Mouse (Mus musculus): ENCODE results near the gene Ddx42.
A peak's percentile ranks its signal among the peaks of the same experiment; 100 is the strongest.
"Not testable (repeated sequence)": the region's sequence is repeated elsewhere in the genome, so short reads cannot be mapped to it uniquely, and the experiment has no call there.

Ddx42 gene

DNA sequence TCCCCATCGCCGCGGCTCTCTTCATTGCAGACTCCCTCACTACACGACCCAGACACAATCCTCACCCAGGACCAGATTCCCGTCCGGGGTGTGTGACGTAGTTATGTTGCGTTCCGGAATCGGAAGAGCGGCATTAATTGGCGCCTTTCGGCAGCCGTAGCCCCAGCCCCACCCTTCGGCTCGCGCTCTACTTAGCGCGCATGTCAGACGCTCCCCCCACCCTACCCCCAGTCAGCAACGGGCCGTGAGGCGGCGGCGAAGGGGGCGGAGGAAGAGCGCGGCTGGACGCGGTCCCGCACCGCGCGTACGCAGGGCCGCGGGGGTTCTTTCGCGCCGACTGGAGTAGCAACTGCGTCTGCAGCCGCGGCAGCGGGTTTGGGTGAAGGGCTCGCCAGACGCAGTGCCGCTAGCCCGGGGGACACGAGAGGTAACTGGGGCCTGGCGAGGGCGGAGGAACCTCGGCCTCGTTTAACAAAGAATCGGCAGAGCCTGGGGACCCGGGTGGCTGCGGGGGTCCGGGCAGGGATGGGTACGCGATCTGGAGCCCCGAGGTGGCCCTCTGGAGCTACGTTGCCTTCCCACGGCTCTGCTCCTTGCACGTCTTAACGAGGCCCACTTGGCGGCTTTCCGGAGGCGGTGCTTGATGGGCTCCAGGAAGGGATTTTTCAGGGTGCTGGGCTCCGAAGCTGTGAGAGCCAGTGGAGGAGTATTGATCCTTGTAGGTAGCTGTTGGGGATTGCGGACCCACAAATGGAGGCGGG is at the start of gene Ddx42:
TSS of gene Ddx42 (plus strand) at position 197 of the 761 bp plus-strand sequence.
- DNase-seq (ENCODE audit: low spot score), result peak; percentile 78

GRCm38 (mm10) chr11:106167435-106167834 is 49.3 kb upstream of the Ddx42 start:
- no peak for DNase-seq (ENCODE audit: low spot score)

GRCm38 (mm10) chr11:106170807-106171206 is 45.9 kb upstream of the Ddx42 start:
- no peak for DNase-seq (ENCODE audit: low spot score)

- DNase-seq (ENCODE audit: low spot score), result no peak
These were observed 43.5 kb upstream of the Ddx42 start for GRCm38 (mm10) chr11:106173228-106173627.

GRCm38 (mm10) chr11:106174372-106174771 is 42.4 kb upstream of the Ddx42 start:
- DNase-seq (ENCODE audit: low spot score), result no peak

GRCm38 (mm10) chr11:106175081-106175480 is 41.6 kb upstream of the Ddx42 start:
- no peak for DNase-seq (ENCODE audit: low spot score)

- DNase-seq (ENCODE audit: low spot score), result no peak
These were observed 40.4 kb upstream of the Ddx42 start for GRCm38 (mm10) chr11:106176372-106176771.

DNA sequence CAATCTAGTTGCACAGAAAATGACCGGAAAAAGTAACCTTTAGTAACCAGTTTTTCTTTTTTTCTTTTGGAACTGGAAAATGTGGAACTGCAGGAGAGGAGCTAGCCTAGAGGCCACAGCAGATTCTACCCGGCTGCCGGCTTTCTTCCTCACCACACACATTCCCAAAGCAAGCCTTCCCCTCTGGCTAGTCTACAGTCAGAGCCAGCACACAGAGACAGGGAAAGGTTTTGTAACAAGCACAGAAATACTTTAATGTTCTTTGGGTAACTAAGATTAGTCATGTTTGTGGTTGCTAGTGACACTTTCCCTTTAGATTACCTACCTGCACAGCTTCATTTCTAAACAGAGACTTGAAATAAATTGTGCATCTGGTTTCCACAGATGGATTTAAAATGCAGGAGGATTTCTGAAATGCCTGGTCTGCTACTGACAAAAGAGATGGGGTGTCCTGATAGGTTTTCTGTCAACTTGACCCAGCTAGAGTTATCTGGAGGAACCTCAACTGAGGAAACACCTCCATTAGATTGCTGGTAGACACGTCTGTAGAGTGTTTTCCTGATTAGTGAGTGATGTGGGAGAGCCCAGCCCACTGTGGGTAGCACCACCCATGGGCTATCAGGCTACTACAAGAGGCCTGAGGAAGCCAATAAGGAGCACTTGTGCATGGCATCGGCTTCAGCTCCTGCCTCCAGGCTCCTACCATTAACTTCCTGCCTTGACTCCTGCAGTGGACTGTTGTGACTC is 38.5 kb upstream of the Ddx42 start:
- DNase-seq (ENCODE audit: low spot score), result no peak

DNA sequence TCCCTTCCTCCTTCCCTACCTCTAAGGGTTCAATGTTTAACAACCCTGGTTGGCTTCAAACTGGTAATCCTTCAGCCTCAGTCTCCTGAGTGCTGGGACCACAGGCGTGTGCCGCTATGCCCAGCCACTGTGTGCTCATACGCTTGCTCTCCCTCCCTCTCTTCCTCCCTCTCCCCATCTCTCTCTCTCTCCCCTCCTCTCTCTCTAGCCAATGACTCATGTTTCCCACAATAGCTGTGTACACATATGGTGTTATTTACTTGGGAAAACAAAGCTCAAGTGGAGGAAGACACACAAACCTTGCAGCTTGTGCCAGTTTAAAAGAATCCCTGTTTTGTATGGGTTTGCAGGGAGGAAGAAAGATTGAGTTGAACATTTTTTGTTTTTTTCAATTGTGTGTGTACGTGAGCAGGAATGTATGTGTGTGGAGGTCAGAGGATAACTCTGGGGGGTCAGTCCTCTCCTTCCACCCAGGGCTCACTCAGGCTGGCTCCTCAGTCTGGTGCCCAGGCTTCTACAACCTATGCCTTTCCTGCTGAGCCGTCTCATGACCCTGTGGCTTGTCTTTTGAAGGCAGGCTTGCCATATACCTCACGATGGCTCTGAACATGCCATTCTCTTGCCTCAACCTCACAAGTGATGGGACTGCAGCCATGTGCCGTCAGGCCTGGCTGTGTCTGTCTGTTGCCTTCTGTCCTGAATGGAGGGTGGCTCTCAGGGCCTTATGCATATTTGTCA is 36.8 kb upstream of the Ddx42 start:
- DNase-seq (ENCODE audit: low spot score), result no peak

DNA sequence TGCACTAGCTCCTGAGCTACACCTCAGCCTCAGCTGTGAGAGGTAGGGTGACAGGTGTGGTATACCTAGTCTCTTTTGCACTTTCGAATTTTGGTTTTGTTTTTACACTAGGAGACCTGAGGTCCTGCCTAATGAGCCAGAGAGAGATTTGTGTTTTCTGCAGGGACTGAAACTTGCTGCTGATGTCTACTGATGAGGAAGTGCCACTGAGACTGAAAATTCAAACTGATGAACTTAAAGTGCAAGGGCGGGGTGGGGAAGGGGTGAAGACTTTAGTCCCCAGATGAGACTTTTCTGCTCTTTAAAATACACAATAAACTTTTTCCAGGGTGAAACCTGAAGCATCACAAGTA is 36.3 kb upstream of the Ddx42 start:
- DNase-seq (ENCODE audit: low spot score), result no peak

DNA sequence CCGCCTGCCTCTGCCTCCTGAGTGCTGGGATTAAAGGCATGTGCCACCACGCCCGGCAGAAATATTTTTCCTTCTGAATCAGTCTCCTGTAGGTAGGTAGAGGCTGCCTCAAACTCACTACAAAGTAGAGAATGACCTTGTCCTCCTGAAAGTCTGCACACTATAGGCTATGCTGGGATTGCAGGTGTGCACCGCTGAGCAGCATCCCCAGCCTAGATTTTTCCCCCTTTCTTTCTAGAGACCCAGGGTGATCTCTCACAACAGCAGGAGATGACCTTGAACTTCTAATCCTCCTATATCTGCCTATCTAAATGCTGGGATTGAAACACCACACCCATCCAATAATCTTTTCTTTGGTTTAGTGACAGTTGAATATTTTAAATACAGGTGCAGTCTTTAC is 29.4 kb upstream of the Ddx42 start:
- DNase-seq (ENCODE audit: low spot score), result no peak

- no peak for DNase-seq (ENCODE audit: low spot score)
These were observed 25.0 kb upstream of the Ddx42 start for GRCm38 (mm10) chr11:106191716-106192115.

- DNase-seq (ENCODE audit: low spot score), result no peak
These were observed 24.5 kb upstream of the Ddx42 start for GRCm38 (mm10) chr11:106192241-106192640.

GRCm38 (mm10) chr11:106192657-106193370 is 23.9 kb upstream of the Ddx42 start:
- no peak for DNase-seq (ENCODE audit: low spot score)

DNA sequence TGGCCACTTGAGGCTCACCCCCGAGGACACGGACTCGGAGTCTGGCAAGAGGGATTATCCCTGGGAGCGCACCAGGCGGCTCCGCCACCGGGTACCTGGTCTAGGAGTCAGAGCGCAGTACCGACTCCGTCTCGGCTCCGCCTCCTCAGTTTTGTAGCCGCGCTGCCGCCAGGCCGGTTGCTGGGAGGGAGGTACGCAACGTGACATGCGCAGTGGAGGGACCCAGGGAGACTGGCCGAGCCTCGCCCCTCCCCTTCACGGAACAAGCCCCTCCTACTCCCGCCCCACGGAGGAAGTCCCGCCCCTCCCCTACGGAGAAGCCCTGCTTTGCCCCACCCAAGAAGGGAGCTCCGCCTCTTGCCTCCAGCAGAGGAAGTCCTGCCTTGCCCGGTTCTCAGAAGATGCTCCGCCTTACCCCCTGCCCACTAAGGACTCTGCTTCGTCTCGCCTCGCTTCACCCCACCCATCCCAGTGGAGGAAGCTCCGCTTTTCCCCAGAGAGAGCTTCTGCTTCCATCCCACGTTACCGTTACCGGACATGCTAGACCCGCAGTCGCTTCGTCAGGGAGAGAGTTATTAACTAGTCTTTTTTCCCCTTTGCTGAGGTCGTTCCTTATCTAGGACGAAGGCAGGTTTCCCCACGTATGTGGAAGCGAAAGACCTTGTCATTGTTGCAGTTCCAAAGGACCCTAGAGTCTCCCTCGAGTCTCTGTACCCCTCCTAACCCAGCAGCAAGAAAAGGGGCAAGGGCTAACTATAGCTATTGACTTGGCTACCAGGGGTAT is 23.2 kb upstream of the Ddx42 start:
- DNase-seq (ENCODE audit: low spot score), result peak; percentile 94

- DNase-seq (ENCODE audit: low spot score), result no peak
These were observed 22.6 kb upstream of the Ddx42 start for GRCm38 (mm10) chr11:106194155-106194541.

- no peak for DNase-seq (ENCODE audit: low spot score)
These were observed 21.8 kb upstream of the Ddx42 start for GRCm38 (mm10) chr11:106194891-106195290.

- no peak for DNase-seq (ENCODE audit: low spot score)
These were observed 21.4 kb upstream of the Ddx42 start for GRCm38 (mm10) chr11:106195341-106195740.

GRCm38 (mm10) chr11:106198277-106198676 is 18.4 kb upstream of the Ddx42 start:
- no peak for DNase-seq (ENCODE audit: low spot score)

DNA sequence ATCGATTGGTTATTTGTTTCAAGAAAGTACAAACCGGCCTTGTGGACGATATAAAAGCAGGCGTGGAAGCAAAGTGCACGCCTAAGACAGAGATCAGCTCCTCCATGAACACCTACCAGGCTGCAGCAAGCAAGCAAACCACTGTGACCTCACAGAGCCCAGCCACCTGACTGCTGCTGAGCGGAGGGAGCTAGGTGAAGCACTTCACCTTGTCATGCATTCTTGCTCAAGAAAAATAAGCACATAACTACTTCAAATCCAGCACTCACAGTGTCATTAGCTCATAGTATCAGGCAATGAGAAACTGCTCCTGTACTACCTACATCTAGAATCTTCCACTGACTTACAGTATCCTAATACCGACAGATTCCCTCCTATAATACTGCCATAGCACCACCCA is 16.7 kb upstream of the Ddx42 start:
- DNase-seq (ENCODE audit: low spot score), result not testable (repeated sequence)

GRCm38 (mm10) chr11:106200756-106201155 is 16.0 kb upstream of the Ddx42 start:
- no peak for DNase-seq (ENCODE audit: low spot score)
